Mouse (Mus musculus) brain, embryonic 14.5 days (tissue): ENCODE data around the gene Pitpnm3. TPM values are rescaled to one million over a fixed set of nuclear protein-coding genes. Genes with fewer than 3 reads are reported as not detected.
A peak's percentile ranks its signal among the peaks of the same experiment; 100 is the strongest.

Source experiments
- DNase-seq: peaks from one replicate; pipeline ENCODE4 v3.0.0-alpha.2; 2011; ENCODE audit warnings: low read depth
- CTCF ChIP-seq: fragments of 200-500 bp; IDR thresholded peaks from 2 replicates; pipeline ENCODE4 v1.5.1; 2012; ENCODE audit warnings: inconsistent platforms, mild to moderate bottlenecking, moderate library complexity, borderline replicate concordance; ENCODE audit not compliant: insufficient read depth, insufficient read length; ENCODE audit errors: extremely low read depth
- POLR2A ChIP-seq: fragments of 200-500 bp; IDR thresholded peaks from 2 replicates; pipeline ENCODE4 v1.6.1; 2012; ENCODE audit warnings: mild to moderate bottlenecking, inconsistent platforms, borderline replicate concordance; ENCODE audit not compliant: poor library complexity, insufficient read depth, insufficient read length, severe bottlenecking; ENCODE audit errors: extremely low read depth
- polyA plus RNA-seq: library from polyadenylated mRNA; depleted of rRNA; stranded (reverse); fragments of >200 nt; gene quantifications from 2 replicates; pipeline ENCODE4 v1.2.3, GENCODE M21; 2012

Pitpnm3 gene
- polyA plus RNA-seq, 1 experiment, result 13.0 TPM

GRCm38 (mm10) chr11:72134536-72135382, 819 bp downstream of the Pitpnm3 start:
- no peak for DNase-seq

GRCm38 (mm10) chr11:72133075-72133474, 2.5 kb downstream of the Pitpnm3 start:
- no peak for TF ChIP-seq CTCF
- TF ChIP-seq POLR2A, result no peak
- DNase-seq, result no peak

More at GRCm38 (mm10) chr11:72134536-72135382, 819 bp downstream of the Pitpnm3 start:
- TF ChIP-seq POLR2A (no peak), CTCF (no peak)

GRCm38 (mm10) chr11:72132266-72132665, 3.3 kb downstream of the Pitpnm3 start:
- peak; percentile 76 for DNase-seq
- TF ChIP-seq POLR2A, result no peak
- TF ChIP-seq CTCF, result no peak

- TF ChIP-seq CTCF (no peak), POLR2A (no peak)
- no peak for DNase-seq
These were observed 3.9 kb downstream of the Pitpnm3 start for GRCm38 (mm10) chr11:72131697-72132096.

- TF ChIP-seq CTCF (no peak), POLR2A (no peak)
- DNase-seq, result no peak
These were observed 4.7 kb downstream of the Pitpnm3 start for GRCm38 (mm10) chr11:72130905-72131304.

GRCm38 (mm10) chr11:72130472-72130871, 5.1 kb downstream of the Pitpnm3 start:
- TF ChIP-seq POLR2A (no peak), CTCF (no peak)
- DNase-seq, result no peak

GRCm38 (mm10) chr11:72130021-72130420, 5.6 kb downstream of the Pitpnm3 start:
- DNase-seq, result no peak
- TF ChIP-seq POLR2A (no peak), CTCF (no peak)

- no peak for TF ChIP-seq POLR2A
- no peak for TF ChIP-seq CTCF
- DNase-seq, result peak; percentile 49
These were observed 6.3 kb downstream of the Pitpnm3 start for GRCm38 (mm10) chr11:72129032-72129894.

- DNase-seq, result no peak
- TF ChIP-seq CTCF (no peak), POLR2A (no peak)
These were observed 8.0 kb downstream of the Pitpnm3 start for GRCm38 (mm10) chr11:72127450-72128189.

GRCm38 (mm10) chr11:72125781-72126180, 9.8 kb downstream of the Pitpnm3 start:
- TF ChIP-seq CTCF (no peak), POLR2A (no peak)
- DNase-seq, result no peak

GRCm38 (mm10) chr11:72123531-72123930, 12.0 kb downstream of the Pitpnm3 start:
- peak; percentile 35 for DNase-seq
- TF ChIP-seq POLR2A, result no peak
- no peak for TF ChIP-seq CTCF

GRCm38 (mm10) chr11:72120354-72120753, 15.2 kb downstream of the Pitpnm3 start:
- no peak for DNase-seq
- TF ChIP-seq CTCF, result no peak
- TF ChIP-seq POLR2A, result no peak
